Mouse (Mus musculus): ENCODE measurements around the gene Oxtr. TPM values are rescaled to one million over a fixed set of nuclear protein-coding genes. Genes with fewer than 3 reads are reported as not detected.
A peak's percentile ranks its signal among the peaks of the same experiment; 100 is the strongest.

Oxtr gene
- polyA plus RNA-seq, 1 experiment from 2014 or later, result 1.6 TPM

DNA sequence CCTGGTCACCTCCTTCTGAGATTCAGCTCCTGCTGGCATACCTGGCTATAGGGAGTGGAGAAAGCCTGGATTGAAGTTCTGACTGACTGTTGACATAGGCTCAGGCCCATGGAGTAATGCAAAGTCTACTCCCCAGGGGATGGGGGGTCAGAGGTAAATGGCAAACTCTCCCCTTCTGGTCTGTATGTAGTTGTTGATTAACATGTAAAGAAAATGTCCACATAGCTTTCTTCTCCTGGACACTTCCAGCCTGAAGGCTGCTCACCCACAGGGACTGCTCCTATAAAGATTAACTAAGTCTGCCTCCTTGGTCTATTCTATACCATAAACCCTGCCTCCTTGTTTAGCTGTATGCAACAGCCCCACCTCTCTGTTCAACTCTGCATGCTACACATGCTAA, 23.7 kb downstream of the Oxtr start:
- no peak for DNase-seq (ENCODE audit: low spot score)
- no peak for ATAC-seq (ENCODE audit: low FRiP score)
- no peaks in the 10 kb centered on the region for H3K9me3 ChIP-seq (ENCODE audit: control insufficient read depth, low read length)
- H3K36me3 ChIP-seq (replicated peaks; ENCODE audit: control insufficient read depth, insufficient read depth), result no peaks in the 10 kb centered on the region
- H3K27me3 ChIP-seq (ENCODE audit: control insufficient read depth, insufficient read depth, low read length), result no peaks in the 10 kb centered on the region
- H3K4me2 ChIP-seq (replicated peaks), result no peak overlapping the region
- no peak overlapping the region for H3K9ac ChIP-seq
- H3K4me3 ChIP-seq (replicated peaks; ENCODE audit: low read length), result no peak overlapping the region
- no peak overlapping the region for H3K27ac ChIP-seq
- no peaks in the 10 kb centered on the region for H3K4me1 ChIP-seq (replicated peaks; ENCODE audit: control insufficient read depth, insufficient read depth, low read length)

DNA sequence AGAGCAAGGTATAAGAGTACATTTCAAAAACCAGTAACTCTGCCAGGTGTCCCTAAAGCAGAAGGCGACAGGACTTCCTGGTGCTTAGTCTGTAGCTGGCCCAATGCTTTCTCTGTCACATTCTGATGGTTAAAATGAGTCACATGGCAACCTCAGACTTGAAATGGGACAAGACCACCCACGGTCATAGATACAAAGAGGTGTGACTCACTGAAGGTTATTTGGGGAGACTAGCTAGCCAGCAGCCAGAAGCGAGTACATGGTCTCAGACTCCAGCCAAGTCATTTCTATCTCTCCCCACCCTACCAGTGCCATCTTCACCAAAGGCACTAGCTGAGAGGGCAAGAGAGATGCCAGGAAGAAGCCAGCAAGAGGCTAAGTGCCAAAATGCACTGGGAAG, 24.3 kb downstream of the Oxtr start:
- Histone ChIP-seq H3K27ac (no peak overlapping the region), H3K4me3 (replicated peaks; ENCODE audit: low read length) (no peak overlapping the region), H3K9me3 (ENCODE audit: control insufficient read depth, low read length) (no peaks in the 10 kb centered on the region), H3K9ac (no peak overlapping the region), H3K27me3 (ENCODE audit: control insufficient read depth, insufficient read depth, low read length) (no peaks in the 10 kb centered on the region), H3K4me2 (replicated peaks) (no peak overlapping the region), H3K36me3 (replicated peaks; ENCODE audit: control insufficient read depth, insufficient read depth) (no peaks in the 10 kb centered on the region), H3K4me1 (replicated peaks; ENCODE audit: control insufficient read depth, insufficient read depth, low read length) (no peaks in the 10 kb centered on the region)
- 89% methylated on average over 3 of the region's 3 CpGs for WGBS
- no peak for ATAC-seq (ENCODE audit: low FRiP score)
- DNase-seq (ENCODE audit: low spot score), result no peak

- Histone ChIP-seq H3K4me3 (replicated peaks; ENCODE audit: low read length) (no peak overlapping the region), H3K9me3 (ENCODE audit: control insufficient read depth, low read length) (no peaks in the 10 kb centered on the region), H3K36me3 (replicated peaks; ENCODE audit: control insufficient read depth, insufficient read depth) (no peaks in the 10 kb centered on the region), H3K27me3 (ENCODE audit: control insufficient read depth, insufficient read depth, low read length) (no peaks in the 10 kb centered on the region), H3K27ac (no peak overlapping the region), H3K4me1 (replicated peaks; ENCODE audit: control insufficient read depth, insufficient read depth, low read length) (no peaks in the 10 kb centered on the region), H3K4me2 (replicated peaks) (no peak overlapping the region), H3K9ac (no peak overlapping the region)
- DNase-seq (ENCODE audit: low spot score), result no peak
- 77% methylated on average over 6 of the region's 6 CpGs for WGBS
- ATAC-seq (ENCODE audit: low FRiP score), result no peak
Measured at GRCm38 (mm10) chr6:112463331-112463730, 26.4 kb downstream of the Oxtr start.

- Histone ChIP-seq H3K4me3 (replicated peaks; ENCODE audit: low read length) (no peak overlapping the region), H3K27me3 (ENCODE audit: control insufficient read depth, insufficient read depth, low read length) (no peaks in the 10 kb centered on the region), H3K9me3 (ENCODE audit: control insufficient read depth, low read length) (no peaks in the 10 kb centered on the region), H3K4me2 (replicated peaks) (no peak overlapping the region), H3K4me1 (replicated peaks; ENCODE audit: control insufficient read depth, insufficient read depth, low read length) (no peaks in the 10 kb centered on the region), H3K9ac (no peak overlapping the region), H3K27ac (no peak overlapping the region), H3K36me3 (replicated peaks; ENCODE audit: control insufficient read depth, insufficient read depth) (no peaks in the 10 kb centered on the region)
- ATAC-seq (ENCODE audit: low FRiP score), result no peak
- DNase-seq (ENCODE audit: low spot score), result no peak
- 96% methylated on average over 5 of the region's 5 CpGs for WGBS
Measured at GRCm38 (mm10) chr6:112461459-112461858, 28.3 kb downstream of the Oxtr start.

- no peaks in the 10 kb centered on the region for H3K27me3 ChIP-seq (ENCODE audit: control insufficient read depth, insufficient read depth, low read length)
- H3K4me3 ChIP-seq (replicated peaks; ENCODE audit: low read length), result no peak within 1 kb of the TSS
- no peaks in the 10 kb centered on the region for H3K9me3 ChIP-seq (ENCODE audit: control insufficient read depth, low read length)
- WGBS, result 71% methylated on average over 12 of the region's 12 CpGs
- no peak within 1 kb of the TSS for H3K27ac ChIP-seq
- no peaks in the 10 kb centered on the region for H3K4me1 ChIP-seq (replicated peaks; ENCODE audit: control insufficient read depth, insufficient read depth, low read length)
- no peak for DNase-seq (ENCODE audit: low spot score)
- H3K4me2 ChIP-seq (replicated peaks), result no peak within 1 kb of the TSS
- no peak for ATAC-seq (ENCODE audit: low FRiP score)
- H3K9ac ChIP-seq, result no peak within 1 kb of the TSS
- H3K36me3 ChIP-seq (replicated peaks; ENCODE audit: control insufficient read depth, insufficient read depth), result no peaks in the 10 kb centered on the region
Measured at GRCm38 (mm10) chr6:112459341-112459749, 30.4 kb downstream of the Oxtr start, which contains the start of gene Cav3. Cav3 (plus strand) TSS chr6:112459505.

GRCm38 (mm10) chr6:112445675-112446074, 44.1 kb downstream of the Oxtr start:
- no peak for DNase-seq (ENCODE audit: low spot score)
- H3K9me3 ChIP-seq (ENCODE audit: control insufficient read depth, low read length), result no peaks in the 10 kb centered on the region
- no peaks in the 10 kb centered on the region for H3K4me1 ChIP-seq (replicated peaks; ENCODE audit: control insufficient read depth, insufficient read depth, low read length)
- no peaks in the 10 kb centered on the region for H3K27me3 ChIP-seq (ENCODE audit: control insufficient read depth, insufficient read depth, low read length)
- H3K9ac ChIP-seq, result no peak overlapping the region
- H3K36me3 ChIP-seq (replicated peaks; ENCODE audit: control insufficient read depth, insufficient read depth), result no peaks in the 10 kb centered on the region
- ATAC-seq (ENCODE audit: low FRiP score), result no peak
- 87% methylated on average over 3 of the region's 3 CpGs for WGBS
- no peak overlapping the region for H3K4me2 ChIP-seq (replicated peaks)
- no peak overlapping the region for H3K4me3 ChIP-seq (replicated peaks; ENCODE audit: low read length)
- H3K27ac ChIP-seq, result no peak overlapping the region

DNA sequence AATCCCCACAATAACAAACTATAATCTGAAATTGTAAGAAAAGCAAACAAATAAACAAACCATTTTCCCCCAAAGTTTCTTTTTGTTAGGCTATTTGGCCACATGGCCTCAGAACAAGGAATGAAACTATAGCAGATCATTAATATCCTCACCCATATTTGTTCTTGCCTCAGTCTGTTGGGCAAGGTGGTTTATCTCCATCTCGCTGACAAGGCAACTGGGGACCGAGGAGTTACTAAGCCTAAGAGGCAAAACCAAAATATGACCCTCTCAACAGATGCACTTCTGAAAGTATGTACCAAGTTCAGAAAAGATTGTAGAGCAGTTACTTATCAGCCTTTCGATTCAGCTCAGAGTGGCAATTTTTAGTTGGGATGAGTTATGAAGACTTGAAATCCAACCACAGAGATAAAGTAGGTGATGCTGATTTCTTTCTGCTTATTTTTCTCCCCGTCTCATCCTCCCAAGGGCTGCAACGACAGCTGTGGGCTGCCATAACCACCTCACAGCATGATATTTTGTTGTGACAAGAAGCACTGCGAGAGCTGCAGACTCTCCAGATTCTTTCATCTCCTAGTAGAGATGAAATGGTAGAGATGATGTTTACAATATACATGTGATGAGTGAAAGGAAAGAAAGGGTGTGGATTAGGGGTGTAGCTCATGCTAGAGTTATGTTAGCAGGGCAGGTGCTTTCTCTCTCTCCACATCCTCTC, 63.6 kb downstream of the Oxtr start:
- Histone ChIP-seq H3K4me3 (replicated peaks; ENCODE audit: low read length) (no peak overlapping the region), H3K9me3 (ENCODE audit: control insufficient read depth, low read length) (no peaks in the 10 kb centered on the region; the same call in 1 of the 2 replicates), H3K9ac (no peak overlapping the region), H3K27me3 (ENCODE audit: control insufficient read depth, insufficient read depth, low read length) (no peaks in the 10 kb centered on the region), H3K27ac (no peak overlapping the region), H3K36me3 (replicated peaks; ENCODE audit: control insufficient read depth, insufficient read depth) (no peaks in the 10 kb centered on the region), H3K4me2 (replicated peaks) (no peak overlapping the region), H3K4me1 (replicated peaks; ENCODE audit: control insufficient read depth, insufficient read depth, low read length) (no peaks in the 10 kb centered on the region)
- DNase-seq (ENCODE audit: low spot score), result peak; percentile 21
- no peak for ATAC-seq (ENCODE audit: low FRiP score)
- 76% methylated on average over 6 of the region's 6 CpGs for WGBS

- Histone ChIP-seq H3K36me3 (replicated peaks; ENCODE audit: control insufficient read depth, insufficient read depth) (no peaks in the 10 kb centered on the region), H3K4me1 (replicated peaks; ENCODE audit: control insufficient read depth, insufficient read depth, low read length) (no peaks in the 10 kb centered on the region), H3K4me3 (replicated peaks; ENCODE audit: low read length) (no peak overlapping the region), H3K4me2 (replicated peaks) (no peak overlapping the region), H3K27ac (no peak overlapping the region), H3K9me3 (ENCODE audit: control insufficient read depth, low read length) (no peaks in the 10 kb centered on the region; the same call in 1 of the 2 replicates), H3K9ac (no peak overlapping the region), H3K27me3 (ENCODE audit: control insufficient read depth, insufficient read depth, low read length) (no peaks in the 10 kb centered on the region)
- DNase-seq (ENCODE audit: low spot score) (peak; percentile 14), ATAC-seq (ENCODE audit: low FRiP score) (no peak)
- WGBS, result 82% methylated on average over 8 of the region's 8 CpGs
Measured at GRCm38 (mm10) chr6:112423746-112424501, 65.8 kb downstream of the Oxtr start.
